Mouse (Mus musculus) stomach, postnatal 0 days (tissue): ENCODE data around the gene Col23a1. TPM values are rescaled to one million over a fixed set of nuclear protein-coding genes. Genes with fewer than 3 reads are reported as not detected.

ENCODE experiments used
- ATAC-seq: fragments of 200-750 bp; cut with Nextera tagmentation; 2 replicates; pipeline ENCODE4 v1.8.0; 2017; ENCODE audit not compliant: low FRiP score, low TSS enrichment
- DNase-seq: peaks from one replicate; pipeline ENCODE4 v3.0.0-alpha.2; 2016; ENCODE audit warnings: low spot score
- H3K27ac ChIP-seq: fragments of 300-500 bp; sonication (generic); replicated peaks from 2 replicates; pipeline ENCODE4 v1.5.1; 2014; ENCODE audit warnings: mild to moderate bottlenecking, control low read depth
- H3K27me3 ChIP-seq: fragments of 300-500 bp; sonication (generic); 2 replicates; pipeline ENCODE4 v1.6.1; 2014; ENCODE audit warnings: low read length; ENCODE audit not compliant: control insufficient read depth, insufficient read depth
- H3K36me3 ChIP-seq: fragments of 300-500 bp; sonication (generic); 2 replicates; pipeline ENCODE4 v1.6.1; 2014; ENCODE audit warnings: low read length, mixed read lengths; ENCODE audit not compliant: control insufficient read depth, insufficient read depth
- H3K4me1 ChIP-seq: fragments of 300-500 bp; sonication (generic); replicated peaks from 2 replicates; pipeline ENCODE4 v1.6.1; 2014; ENCODE audit warnings: antibody characterized with exemption; ENCODE audit not compliant: control insufficient read depth, insufficient read depth
- H3K4me2 ChIP-seq: fragments of 300-500 bp; sonication (generic); replicated peaks from 2 replicates; pipeline ENCODE4 v1.6.1; 2014; ENCODE audit warnings: low read depth, mild to moderate bottlenecking, control low read depth, moderate library complexity
- H3K4me3 ChIP-seq: fragments of 300-500 bp; sonication (generic); 2 replicates; pipeline ENCODE4 v1.5.1; 2014; ENCODE audit warnings: low read depth, low read length, control low read depth
- H3K9ac ChIP-seq: fragments of 300-500 bp; sonication (generic); 2 replicates; pipeline ENCODE4 v1.6.1; 2014; ENCODE audit warnings: mild to moderate bottlenecking, low read length, control low read depth, mixed read lengths
- H3K9me3 ChIP-seq: fragments of 300-500 bp; sonication (generic); 2 replicates; pipeline ENCODE4 v1.6.1; 2016; ENCODE audit warnings: low read length; ENCODE audit not compliant: control insufficient read depth
- CTCF ChIP-seq: IDR thresholded peaks from 2 replicates; pipeline ENCODE4 v1.5.1; 2016; ENCODE audit warnings: antibody characterized with exemption, low read depth, mild to moderate bottlenecking, moderate library complexity
- EP300 ChIP-seq: optimal IDR thresholded peaks from 2 replicates; pipeline ENCODE3; 2016; ENCODE audit warnings: antibody characterized with exemption
- WGBS: fragments of 180-500 bp; shearing (Covaris S2); extraction: QIAGEN DNeasy Blood & Tissue Kit; methylation state at CpG from one replicate; pipeline ENCODE4 v1.1.7; 2014; 5-methylcytosine and 5-hydroxymethylcytosine counted together
- polyA plus RNA-seq: library from polyadenylated mRNA; unstranded; fragments of >200 nt; fragmentation: Nextera tagmentation; extraction: Ambion mirVana; gene quantifications from 2 replicates; pipeline ENCODE4 v1.2.1, GENCODE M21; 2015

The Col23a1 gene
- polyA plus RNA-seq, 1 experiment from 2014 or later: 2.5 TPM

GRCm38 (mm10) chr11:51502431-51502851 is 212.7 kb downstream of the Col23a1 start:
- Histone ChIP-seq H3K4me3 (no peak overlapping the region), H3K4me1 (no peaks in the 10 kb centered on the region), H3K9ac (no peak overlapping the region), H3K36me3 (no peaks in the 10 kb centered on the region), H3K9me3 (no peaks in the 10 kb centered on the region), H3K27ac (no peak overlapping the region), H3K4me2 (no peak overlapping the region), H3K27me3 (no peaks in the 10 kb centered on the region)
- 23% methylated on average over 10 of the region's 10 CpGs for WGBS
- no peak for DNase-seq
- TF ChIP-seq EP300: no peak
- TF ChIP-seq CTCF: no peak
- ATAC-seq: no peak

- TF ChIP-seq EP300 (no peak), CTCF (no peak)
- H3K4me2 ChIP-seq: no peak overlapping the region
- no peaks in the 10 kb centered on the region for H3K4me1 ChIP-seq
- H3K4me3 ChIP-seq: no peak overlapping the region
- ATAC-seq: no peak
- no peaks in the 10 kb centered on the region for H3K9me3 ChIP-seq
- H3K27ac ChIP-seq: no peak overlapping the region
- no peaks in the 10 kb centered on the region for H3K36me3 ChIP-seq
- no peaks in the 10 kb centered on the region for H3K27me3 ChIP-seq
- no peak overlapping the region for H3K9ac ChIP-seq
- 52% methylated on average over 3 of the region's 3 CpGs for WGBS
- DNase-seq: no peak
Observed at GRCm38 (mm10) chr11:51504946-51505345, 215.2 kb downstream of the Col23a1 start.

- 0 out of 2 replicates have a peak, but pooled peaks have one; percentile 15 for ATAC-seq
- no peaks in the 10 kb centered on the region for H3K4me1 ChIP-seq
- no peak overlapping the region for H3K4me2 ChIP-seq
- H3K9ac ChIP-seq: no peak overlapping the region
- 44% methylated on average over 6 of the region's 6 CpGs for WGBS
- H3K36me3 ChIP-seq: no peaks in the 10 kb centered on the region
- H3K9me3 ChIP-seq: no peaks in the 10 kb centered on the region
- DNase-seq: no peak
- no peak overlapping the region for H3K4me3 ChIP-seq
- H3K27me3 ChIP-seq: no peaks in the 10 kb centered on the region
- H3K27ac ChIP-seq: no peak overlapping the region
- TF ChIP-seq CTCF (no peak), EP300 (no peak)
Observed at GRCm38 (mm10) chr11:51508053-51508452, 218.3 kb downstream of the Col23a1 start.

GRCm38 (mm10) chr11:51509211-51509610 is 219.5 kb downstream of the Col23a1 start:
- Histone ChIP-seq H3K27ac (no peak overlapping the region), H3K4me1 (no peaks in the 10 kb centered on the region), H3K4me3 (no peak overlapping the region), H3K9me3 (no peaks in the 10 kb centered on the region), H3K27me3 (no peaks in the 10 kb centered on the region), H3K9ac (no peak overlapping the region), H3K4me2 (no peak overlapping the region), H3K36me3 (no peaks in the 10 kb centered on the region)
- ATAC-seq: no peak
- no peak for TF ChIP-seq CTCF
- no peak for TF ChIP-seq EP300
- DNase-seq: no peak
- 91% methylated on average over 5 of the region's 5 CpGs for WGBS

- Histone ChIP-seq H3K4me2 (no peak overlapping the region), H3K9ac (no peak overlapping the region), H3K9me3 (no peaks in the 10 kb centered on the region), H3K4me1 (no peaks in the 10 kb centered on the region), H3K27me3 (no peaks in the 10 kb centered on the region), H3K4me3 (no peak overlapping the region), H3K27ac (no peak overlapping the region), H3K36me3 (no peaks in the 10 kb centered on the region)
- WGBS: 67% methylated on average over 6 of the region's 6 CpGs
- no peak for DNase-seq
- no peak for TF ChIP-seq CTCF
- no peak for TF ChIP-seq EP300
- ATAC-seq: no peak
Observed at GRCm38 (mm10) chr11:51513019-51513418, 223.3 kb downstream of the Col23a1 start.

GRCm38 (mm10) chr11:51515346-51515745 is 225.6 kb downstream of the Col23a1 start:
- 82% methylated on average over 11 of the region's 11 CpGs for WGBS

More at GRCm38 (mm10) chr11:51515346-51515745, 225.6 kb downstream of the Col23a1 start:
- no peaks in the 10 kb centered on the region for H3K36me3 ChIP-seq
- no peak overlapping the region for H3K4me2 ChIP-seq
- no peak overlapping the region for H3K9ac ChIP-seq
- DNase-seq: no peak
- no peak overlapping the region for H3K27ac ChIP-seq
- ATAC-seq: no peak
- H3K4me3 ChIP-seq: no peak overlapping the region
- no peaks in the 10 kb centered on the region for H3K9me3 ChIP-seq
- TF ChIP-seq EP300: no peak
- no peak for TF ChIP-seq CTCF
- no peaks in the 10 kb centered on the region for H3K27me3 ChIP-seq
- H3K4me1 ChIP-seq: no peaks in the 10 kb centered on the region
